Mouse (Mus musculus): ENCODE data around the gene Jarid2.

DNA sequence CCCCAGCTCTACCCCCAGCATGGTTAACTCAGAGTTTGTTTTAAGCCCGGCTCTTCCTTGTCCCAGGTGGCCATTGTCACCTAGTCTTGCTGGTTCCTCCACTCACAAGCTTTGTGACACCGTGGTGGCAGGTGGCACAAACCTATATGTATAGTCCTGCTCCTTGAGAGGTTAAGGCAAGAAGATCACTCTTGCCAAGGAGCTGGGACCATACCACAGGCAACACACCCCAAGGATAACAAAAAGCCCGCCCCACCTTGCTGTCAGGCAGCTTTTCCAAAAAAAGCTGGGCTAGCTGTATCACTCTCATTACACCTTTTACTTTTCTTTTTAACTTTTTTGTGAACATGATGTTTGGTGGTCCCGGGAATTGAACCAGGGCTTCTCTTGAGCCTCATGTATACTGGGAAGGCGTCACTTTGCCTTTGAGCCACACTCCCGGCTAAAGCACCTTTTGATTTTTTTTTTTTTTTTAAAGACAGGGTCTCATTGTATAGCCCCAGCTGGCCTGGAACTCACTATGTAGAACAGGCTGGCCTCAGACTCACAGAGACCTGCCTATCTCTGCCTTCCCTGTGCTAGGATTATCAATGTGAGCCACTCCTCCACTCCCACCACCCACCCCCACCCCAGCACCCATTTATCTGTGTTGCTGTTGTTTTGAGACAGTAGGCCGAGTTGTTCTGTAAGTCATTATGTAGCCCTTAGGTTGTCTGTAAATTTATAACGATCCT lies 19.4 kb upstream of the Jarid2 start:
- TF ChIP-seq TAL1 (IDR thresholded peaks at IDR 0.05; ENCODE audit: low read length) (no peak), GATA1 (IDR thresholded peaks at IDR 0.05; ENCODE audit: low read length) (no peak)

Data from erythroblast, embryonic 14.5 days (primary cell).